ENCODE assay signal across 21 mouse cellular contexts in the genomic region with DNA sequence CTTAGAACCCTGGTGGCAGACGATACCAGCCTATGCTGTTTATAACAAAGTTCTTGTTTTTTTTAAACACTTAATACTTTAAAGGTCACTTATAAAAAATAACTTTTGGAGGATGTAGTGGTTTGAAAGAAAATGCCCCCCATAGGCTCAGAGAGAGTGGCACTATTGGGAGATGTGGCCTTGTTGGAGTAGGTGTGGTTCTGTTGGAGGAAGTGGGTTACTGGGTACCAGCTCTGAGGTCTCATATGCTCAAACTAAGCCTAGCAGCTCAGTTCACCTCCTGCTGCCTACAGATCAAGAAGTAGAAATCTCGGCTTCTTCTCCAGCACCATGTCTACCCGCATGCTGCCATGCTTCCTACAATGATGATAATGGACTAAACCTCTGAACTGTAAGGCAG.
"Had no signal": no experiment of that assay in that cellular context is flagged by ENCODE, and none has a peak within 500 bp of the region (broad histone marks: within the 10 kb centered on the region; RNA-seq: fewer than 3 reads in every experiment).

No protein-coding gene starts in this region.

- ATAC-seq: liver, postnatal 0 days; lung, postnatal 0 days; midbrain, embryonic 13.5 days; midbrain, embryonic 15.5 days had no signal

- H3K27me3 ChIP-seq: lung, embryonic 15.5 days; megakaryocyte, embryonic 14.5 days; midbrain, embryonic 13.5 days; midbrain, embryonic 15.5 days; neural tube, embryonic 13.5 days; neural tube, embryonic 15.5 days had no signal

- H3K9me3 ChIP-seq: lung, embryonic 15.5 days; megakaryocyte, embryonic 14.5 days; midbrain, embryonic 13.5 days; midbrain, embryonic 15.5 days; neural tube, embryonic 13.5 days; neural tube, embryonic 15.5 days had no signal

- DNase-seq: liver, postnatal 0 days; lung, adult 2 months; lung, postnatal 14 days; lung, postnatal 36 days; retina, postnatal 1 day; right cerebral cortex, adult 18-20 months; right cerebral cortex, postnatal 25 days; right cerebral cortex, postnatal 4 days; spleen, adult 18-20 months; thymus, adult 2 months; thymus, postnatal 25 days; thymus, postnatal 4 days had no signal

- H3K4me2 ChIP-seq: lung, embryonic 15.5 days; midbrain, embryonic 11.5 days; midbrain, embryonic 13.5 days; midbrain, embryonic 15.5 days; neural tube, embryonic 13.5 days; neural tube, embryonic 15.5 days had no signal

- H3K27ac ChIP-seq: lung, embryonic 15.5 days; macrophage; midbrain, embryonic 13.5 days; midbrain, embryonic 15.5 days; neural tube, embryonic 13.5 days; neural tube, embryonic 15.5 days had no signal

- H3K4me3 ChIP-seq: lung, embryonic 15.5 days; megakaryocyte, embryonic 14.5 days; midbrain, embryonic 13.5 days; midbrain, embryonic 15.5 days; neural tube, embryonic 13.5 days; neural tube, embryonic 15.5 days had no signal

- H3K9ac ChIP-seq: liver, postnatal 0 days; lung, embryonic 15.5 days; midbrain, embryonic 13.5 days; midbrain, embryonic 15.5 days; neural tube, embryonic 13.5 days; neural tube, embryonic 15.5 days had no signal

- H3K4me1 ChIP-seq: lung, embryonic 15.5 days; midbrain, embryonic 13.5 days; midbrain, embryonic 15.5 days; neural tube, embryonic 13.5 days; neural tube, embryonic 15.5 days had no signal
